Mouse (Mus musculus) liver, adult 2 months (tissue): Measurements from ENCODE around the gene Gna11.

Experiments
- CTCF ChIP-seq: fragments of 200-500 bp; IDR thresholded peaks from 2 replicates; pipeline ENCODE4 v1.5.1; 2011; ENCODE audit warnings: low read depth, low read length, control low read depth
- POLR2A ChIP-seq: fragments of 200-500 bp; IDR thresholded peaks from 2 replicates; pipeline ENCODE4 v1.6.1; 2011; ENCODE audit warnings: low read length, control low read depth; ENCODE audit not compliant: insufficient read depth; ENCODE audit errors: extremely low read depth

DNA sequence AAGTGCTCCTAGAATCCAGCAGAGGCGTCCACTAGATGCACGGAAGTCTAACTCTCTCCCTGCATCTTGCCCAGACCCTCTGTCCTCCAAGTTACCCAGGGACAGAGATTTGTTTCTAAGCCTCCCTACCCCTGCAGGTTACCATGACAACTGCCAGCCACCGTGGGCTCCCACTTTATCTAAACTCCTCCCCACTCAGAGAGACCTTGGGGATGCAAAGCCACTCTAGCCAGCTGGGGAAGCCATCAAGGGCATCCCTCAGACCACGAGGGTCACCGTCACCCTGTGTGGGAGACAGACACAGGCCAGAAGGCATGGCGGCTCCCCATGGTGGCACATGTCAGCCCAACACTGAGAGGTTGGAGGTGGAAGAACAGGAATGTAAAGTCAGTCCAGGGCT, 38.4 kb upstream of the Gna11 start:
- TF ChIP-seq CTCF (no peak), POLR2A (no peak)
